Mouse (Mus musculus) common myeloid progenitor, adult 5-6 weeks (primary cell): ENCODE measurements at regions not wholly inside any gene's neighbourhood (a gene's known extent, or its start where the extent isn't known, plus 50 kb on each side); places are given as distances from the start of the nearest gene placed in this dataset.
"Not testable (repeated sequence)": the region's sequence is repeated elsewhere in the genome, so short reads cannot be mapped to it uniquely, and the experiment has no call there.

Experiments
- ATAC-seq: replicated peaks from 2 replicates; pipeline ENCODE4 v1.8.0; 2016; ENCODE audit warnings: low read depth, mild to moderate bottlenecking, moderate TSS enrichment, inconsistent platforms; ENCODE audit not compliant: poor library complexity, severe bottlenecking

DNA sequence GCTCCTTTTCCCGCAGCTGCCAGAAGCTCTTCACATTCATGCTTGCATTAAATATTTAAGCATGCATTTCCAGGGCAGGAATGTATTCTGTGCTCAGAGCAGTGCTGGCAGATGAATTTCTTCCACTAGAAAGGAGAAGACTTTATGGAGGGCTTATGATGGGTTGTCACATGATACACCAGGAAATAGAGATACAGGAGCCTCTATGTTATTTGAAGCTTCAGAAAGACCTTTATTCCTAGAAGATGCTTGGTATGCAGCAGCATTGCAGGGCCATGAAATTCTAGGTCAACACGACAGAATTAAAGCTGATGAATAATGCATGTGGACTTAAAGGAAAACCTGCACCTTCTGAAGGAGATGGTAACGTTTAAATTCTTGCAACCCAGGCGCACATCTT, 212.1 kb downstream of the Adgrg6 start:
- no peak for ATAC-seq

DNA sequence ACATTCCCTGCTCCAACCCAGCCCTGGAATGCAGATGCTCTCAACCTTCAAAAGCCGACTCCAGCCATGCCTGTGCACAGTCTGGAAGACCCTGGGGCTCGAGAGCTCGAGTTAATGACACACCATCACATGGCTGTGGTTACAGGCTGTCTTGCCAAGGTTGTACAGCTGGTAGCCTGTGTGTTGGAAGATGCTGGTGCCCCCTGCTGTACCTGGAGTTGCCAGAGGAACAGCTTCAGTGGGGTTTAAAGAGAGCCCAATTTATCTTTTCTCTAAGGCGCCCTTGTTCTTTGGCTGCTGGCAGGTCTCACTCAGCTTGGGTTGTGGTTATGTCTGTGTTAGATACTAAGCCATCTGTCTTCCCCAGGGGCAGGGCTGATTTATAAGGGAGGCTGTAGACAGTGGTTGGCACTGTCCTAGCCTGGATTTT, 212.8 kb downstream of the Adgrg6 start:
- 0 out of 2 replicates have a peak, but pooled peaks have one; percentile 32 for ATAC-seq

DNA sequence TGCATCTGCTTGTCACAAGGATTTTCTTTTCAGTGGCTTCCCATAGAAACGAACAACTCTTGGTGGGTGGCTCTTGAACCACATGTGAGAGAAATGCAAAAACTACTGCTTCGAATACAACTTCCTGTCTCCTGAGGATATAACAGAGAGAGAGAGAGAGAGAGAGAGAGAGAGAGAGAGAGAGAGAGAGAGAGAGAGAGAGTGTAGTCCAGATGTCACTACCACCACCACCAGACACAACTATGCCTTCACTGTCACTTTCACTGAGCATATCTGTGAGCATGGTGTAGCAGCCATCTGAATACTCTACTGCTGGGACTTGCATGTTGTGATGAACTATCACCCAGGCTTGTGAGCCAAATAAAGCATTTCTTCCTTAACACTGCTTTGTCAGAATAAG, 216.6 kb downstream of the Adgrg6 start:
- no peak for ATAC-seq

DNA sequence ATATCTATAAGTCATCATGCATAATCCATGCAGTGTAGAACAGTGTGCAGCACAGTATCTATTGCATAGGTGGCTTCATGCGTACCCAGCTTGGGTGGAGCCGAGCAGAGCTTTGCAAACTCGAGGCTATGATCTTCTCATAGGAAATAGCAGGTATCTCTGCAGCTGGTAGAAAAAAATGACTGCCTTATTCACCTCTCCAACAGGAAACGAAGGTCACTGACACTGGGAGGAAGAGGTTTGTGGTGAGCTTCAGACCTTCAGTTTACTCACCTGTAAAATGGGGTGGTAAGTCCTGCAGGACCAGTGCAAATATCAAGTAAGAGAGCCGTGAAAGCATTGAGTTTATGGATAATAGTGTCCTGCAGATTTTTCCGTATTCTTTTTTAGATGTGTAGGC, 219.2 kb downstream of the Adgrg6 start:
- no peak for ATAC-seq

DNA sequence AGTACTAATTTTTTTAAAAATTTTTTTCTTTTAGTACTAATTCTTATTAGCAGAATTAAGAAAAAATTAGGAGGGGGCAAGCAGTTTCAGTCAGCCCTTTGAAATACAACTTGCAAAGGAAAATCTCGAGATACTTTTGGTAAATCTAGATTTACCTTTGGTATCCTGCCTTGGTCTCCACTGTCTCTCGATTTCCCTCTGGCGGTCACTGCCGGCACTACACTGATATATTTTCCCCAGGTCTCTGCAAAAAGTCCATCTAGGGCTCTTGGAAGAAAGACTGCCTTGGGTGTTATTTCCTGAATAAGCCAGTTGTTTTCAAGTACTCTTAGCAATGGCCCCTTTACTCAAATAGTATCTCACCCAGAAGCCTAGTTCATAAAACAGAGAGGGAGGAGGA, 224.0 kb downstream of the Adgrg6 start:
- peak; percentile 80 for ATAC-seq

DNA sequence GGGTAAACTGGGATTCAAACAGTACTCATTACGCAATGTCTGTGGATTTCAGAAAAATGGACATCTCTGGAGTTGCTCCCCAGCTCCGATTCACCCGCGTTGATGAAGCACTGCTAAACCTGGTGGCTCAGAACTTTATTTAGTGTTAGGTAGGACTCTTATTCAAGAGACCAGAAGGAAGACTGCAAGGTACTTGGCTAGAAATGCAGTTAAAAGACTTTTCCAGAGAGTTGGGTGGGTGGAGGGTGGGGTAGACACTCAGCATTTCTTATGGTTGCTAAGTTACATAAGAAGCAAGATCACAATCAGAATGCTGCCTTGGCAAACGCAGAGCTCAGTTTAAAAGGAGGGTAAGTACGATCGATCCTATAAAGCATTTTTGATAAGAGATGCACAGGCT, 230.2 kb downstream of the Adgrg6 start:
- no peak for ATAC-seq

DNA sequence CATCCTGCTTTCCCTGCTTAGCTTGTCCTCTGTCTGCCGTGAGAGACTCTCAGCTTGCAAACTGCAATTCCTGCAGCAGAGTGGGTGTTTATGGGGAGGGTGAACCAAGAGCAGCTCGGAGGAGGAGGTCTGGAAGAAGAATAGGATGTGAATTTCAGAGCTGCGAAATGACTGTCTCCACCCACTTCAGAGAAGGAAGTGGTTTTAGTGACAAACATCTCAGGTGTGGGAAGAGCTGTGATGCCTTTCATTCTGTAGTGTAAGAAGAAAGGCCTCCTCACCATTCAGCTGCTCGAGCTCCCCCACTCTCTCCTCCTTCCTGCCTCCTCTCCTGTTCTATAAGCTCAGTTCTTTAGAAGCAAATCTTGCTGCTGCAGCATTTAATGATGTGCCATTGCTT, 230.9 kb downstream of the Adgrg6 start:
- ATAC-seq = no peak

DNA sequence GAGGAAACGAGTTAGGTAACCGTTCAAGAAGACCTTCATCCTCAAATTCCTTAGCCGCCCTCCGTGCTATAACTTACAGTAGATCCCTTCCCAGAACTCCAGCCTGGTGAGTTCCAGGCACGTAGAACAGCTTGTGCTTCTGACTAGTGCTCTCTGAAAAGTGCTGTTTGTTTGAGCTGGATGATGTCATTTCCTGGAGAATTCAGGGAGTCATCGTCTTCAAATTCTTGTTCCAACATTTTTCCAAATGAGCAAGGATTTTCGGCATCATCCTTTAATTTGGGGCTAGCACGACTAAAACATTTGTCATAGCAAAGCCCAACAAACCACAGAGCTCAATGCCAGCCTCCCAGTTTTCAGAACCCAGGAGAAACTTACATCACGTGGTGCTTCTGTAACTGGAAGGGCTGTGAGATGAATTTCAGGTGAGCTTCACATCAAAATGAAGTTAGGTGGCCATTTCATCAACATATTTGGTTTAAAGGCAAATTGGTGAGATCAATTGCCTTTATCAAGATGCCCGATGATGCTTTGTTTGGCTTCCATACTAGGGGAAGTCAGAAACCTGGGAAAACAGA, 231.4 kb downstream of the Adgrg6 start:
- no peak for ATAC-seq

DNA sequence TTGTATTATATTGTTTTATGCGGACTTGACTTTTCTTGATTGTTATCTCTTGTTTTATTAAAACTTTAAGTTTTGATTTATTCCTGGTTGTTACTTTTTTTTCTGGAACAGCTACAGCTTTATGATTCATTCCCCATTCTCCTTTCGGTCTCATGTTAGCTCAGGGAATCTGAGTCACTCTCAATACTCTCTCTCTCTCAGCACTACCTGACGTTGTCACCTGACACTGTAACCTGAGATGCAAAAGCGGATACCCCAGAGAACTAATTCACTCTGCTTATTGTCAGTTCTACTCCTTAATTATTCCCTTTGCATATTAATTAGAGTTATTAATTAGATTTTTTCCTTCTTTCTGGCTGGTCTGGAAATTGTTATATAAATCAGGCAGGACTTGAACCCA, 232.5 kb downstream of the Adgrg6 start:
- no peak for ATAC-seq

DNA sequence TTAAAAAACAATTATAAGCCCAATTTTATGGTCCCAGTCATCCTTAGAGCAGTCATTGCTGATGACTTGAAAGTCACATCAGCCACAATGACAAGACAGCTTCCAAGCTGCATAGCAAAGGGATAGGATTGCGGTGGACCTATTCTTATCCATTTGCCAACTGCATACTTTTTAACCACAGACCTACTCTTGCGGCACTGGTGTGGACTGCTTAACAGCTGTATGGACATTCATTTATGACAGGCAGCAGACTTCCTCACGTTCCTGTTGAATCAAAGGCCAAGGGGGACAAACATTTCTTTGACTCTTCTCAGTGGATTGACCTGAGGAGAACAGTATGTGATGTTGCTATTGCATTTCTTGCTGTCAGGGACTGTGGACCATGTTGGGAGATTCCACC, 233.5 kb downstream of the Adgrg6 start:
- no peak for ATAC-seq

DNA sequence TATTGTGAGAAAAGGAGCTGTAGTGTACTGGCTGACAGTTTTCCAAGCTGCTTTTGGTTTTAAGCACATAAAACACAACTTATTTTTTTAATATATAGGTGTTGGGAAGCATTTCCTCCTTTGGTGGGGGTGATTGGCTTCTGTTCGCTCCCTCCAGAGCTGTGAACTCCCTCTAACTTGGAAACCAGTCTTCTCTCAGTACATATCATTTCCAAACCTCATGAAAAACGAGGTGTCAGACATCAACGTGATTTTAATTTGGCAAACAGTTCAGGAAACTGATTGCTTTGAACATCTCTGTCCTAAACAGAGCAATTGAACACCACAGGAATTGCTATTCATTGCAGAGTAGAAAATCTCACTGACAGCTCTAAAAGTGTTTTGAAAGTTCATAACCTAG, 238.6 kb downstream of the Adgrg6 start:
- no peak for ATAC-seq

DNA sequence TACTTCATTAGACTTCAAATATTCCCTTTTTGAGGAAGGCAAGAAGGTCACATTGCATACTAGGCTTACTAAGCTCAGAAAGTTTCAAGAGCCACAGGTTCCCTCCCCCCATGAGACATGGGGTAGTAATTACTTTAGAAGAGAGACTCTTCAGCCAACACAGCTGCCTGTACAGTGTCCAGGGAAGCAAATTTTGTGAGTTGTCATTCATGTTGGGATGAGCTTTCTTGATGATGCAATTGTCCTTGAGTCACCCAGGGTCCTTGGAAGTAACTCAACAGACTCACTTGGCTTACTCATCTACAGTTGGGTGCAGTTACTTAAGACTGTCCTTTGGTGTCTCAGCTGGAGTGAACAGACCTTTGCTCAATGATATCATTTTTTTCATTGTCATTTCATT, 242.0 kb downstream of the Adgrg6 start:
- ATAC-seq = no peak

DNA sequence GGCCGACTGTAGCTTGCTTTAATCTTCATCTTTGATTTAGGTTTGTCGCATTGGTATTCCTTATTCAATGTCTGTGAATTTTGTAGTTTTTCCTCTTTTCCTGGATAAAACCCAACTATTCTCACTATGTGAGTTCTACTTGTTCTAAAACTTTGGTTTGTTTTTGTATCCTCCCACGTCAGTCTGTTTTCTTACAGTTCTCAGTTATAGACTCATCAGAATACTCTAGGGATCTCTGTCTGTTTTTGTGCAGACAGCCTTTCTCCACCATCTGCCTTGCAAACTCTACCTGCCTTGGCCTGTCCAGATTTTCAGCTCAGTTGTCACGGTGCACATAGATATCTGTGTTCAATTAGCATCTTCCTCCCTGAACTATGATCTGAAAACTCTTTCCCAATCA, 249.3 kb downstream of the Adgrg6 start:
- ATAC-seq = no peak

DNA sequence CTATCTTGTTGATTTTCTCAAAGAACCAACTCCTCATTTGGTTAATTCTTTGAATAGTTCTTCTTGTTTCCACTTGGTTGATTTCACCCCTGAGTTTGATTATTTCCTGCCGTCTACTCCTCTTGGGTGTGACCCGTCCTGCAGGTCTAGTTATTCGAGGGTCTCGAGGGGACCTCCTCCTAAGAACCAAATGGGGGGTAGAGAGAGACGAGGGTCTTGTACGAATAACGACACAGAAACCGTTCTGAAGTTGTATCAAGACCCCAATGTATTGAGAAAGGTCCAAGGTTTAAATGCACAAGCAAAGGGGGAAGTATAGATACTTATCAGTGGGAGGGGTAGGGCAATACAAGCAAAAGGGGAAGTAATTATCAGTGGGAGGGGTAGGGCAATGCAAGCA, 252.8 kb downstream of the Adgrg6 start:
- ATAC-seq = not testable (repeated sequence)

DNA sequence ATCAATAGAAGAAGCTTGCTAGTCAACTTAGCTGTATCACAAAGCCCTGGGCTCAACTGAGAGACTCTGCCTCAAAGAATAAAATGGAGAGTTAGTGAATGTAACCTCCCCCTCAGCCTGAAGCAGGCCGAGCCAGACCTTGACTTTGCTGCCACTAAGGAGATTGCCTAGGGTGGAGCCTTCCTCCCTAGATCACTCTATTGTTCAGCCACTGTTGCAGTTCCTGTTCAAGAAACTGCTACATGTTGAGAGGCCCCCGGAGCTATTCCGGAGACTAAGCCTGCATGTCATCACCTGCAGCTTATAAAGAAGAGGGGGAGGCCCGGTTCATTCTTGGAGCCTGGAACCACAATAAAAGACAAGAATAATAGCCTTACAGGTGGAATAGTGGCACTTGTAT, 257.9 kb downstream of the Adgrg6 start:
- no peak for ATAC-seq

DNA sequence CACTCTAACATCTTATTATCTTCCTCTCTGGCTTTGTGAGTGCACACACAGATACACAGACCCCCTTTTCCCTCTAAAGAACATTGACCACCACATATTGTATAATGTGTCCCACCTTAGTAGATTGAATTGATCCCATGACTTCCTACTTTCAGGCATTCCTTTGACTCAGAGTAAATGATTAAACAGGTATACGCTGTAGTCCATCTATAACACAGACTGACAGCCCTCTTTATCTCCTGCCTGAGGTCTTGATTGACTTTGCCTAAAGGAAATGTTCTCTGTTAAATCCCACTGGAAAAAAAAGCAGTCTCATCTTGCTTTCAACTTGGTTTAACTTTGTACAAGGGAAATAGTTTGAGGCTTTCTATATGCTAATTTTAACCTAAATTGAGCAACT, 268.8 kb downstream of the Adgrg6 start:
- ATAC-seq = no peak

DNA sequence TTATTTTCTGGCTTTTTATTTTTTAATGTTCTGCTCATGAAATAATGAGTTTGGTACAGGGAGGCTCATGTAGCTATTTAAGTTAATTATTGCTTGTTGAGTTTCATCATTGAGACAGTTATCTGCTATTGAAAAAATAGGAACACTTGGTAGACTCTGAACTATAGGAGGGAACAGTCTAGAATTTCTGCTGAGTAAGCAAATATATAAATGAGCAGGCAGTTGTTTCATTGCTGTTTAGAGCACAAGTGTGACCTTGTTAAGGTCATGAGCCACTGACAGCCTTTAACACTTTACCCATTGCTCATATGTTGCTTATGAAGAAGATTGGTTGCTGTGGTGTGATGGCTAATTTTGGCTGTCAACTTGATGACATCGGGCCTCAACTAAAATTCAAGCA, 270.0 kb downstream of the Adgrg6 start:
- no peak for ATAC-seq

DNA sequence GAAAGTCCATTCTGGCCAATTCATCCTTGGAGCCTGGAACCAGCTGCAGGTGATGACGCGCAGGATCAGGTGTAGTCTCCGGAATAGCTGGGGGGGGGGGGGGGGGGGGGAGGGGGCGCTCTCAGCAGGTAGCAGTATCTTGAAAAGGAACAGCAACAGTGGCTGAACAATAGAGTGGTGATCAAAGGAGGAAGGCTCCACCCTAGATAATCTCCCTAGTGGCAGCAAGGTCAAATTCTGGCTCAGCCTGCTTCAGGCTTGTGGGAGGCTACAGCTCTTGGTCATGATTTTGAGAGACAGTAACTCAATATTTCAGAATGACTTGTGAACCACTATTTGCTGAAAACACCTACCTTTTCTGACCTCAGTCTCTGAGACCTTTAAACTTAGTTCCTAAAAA, 275.5 kb downstream of the Adgrg6 start:
- ATAC-seq = no peak

DNA sequence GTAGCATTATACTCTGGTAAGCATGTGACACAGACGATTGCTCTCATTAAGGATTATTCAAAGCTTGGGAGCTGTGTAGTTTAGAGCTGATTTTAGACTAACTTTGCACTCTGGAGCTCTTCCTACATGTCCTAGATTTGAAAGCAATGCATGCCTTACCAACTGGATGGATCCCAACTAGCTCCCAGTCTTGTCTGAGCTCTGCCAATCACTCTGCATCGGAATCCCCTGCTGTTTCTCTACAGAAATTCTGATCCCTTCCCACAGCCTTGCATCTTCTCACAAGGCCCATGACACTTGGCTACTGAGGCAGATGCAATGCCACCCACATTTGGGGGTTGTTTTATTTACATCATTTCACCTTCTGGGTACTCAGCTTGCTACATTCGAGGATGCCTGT, 277.8 kb downstream of the Adgrg6 start:
- no peak for ATAC-seq

DNA sequence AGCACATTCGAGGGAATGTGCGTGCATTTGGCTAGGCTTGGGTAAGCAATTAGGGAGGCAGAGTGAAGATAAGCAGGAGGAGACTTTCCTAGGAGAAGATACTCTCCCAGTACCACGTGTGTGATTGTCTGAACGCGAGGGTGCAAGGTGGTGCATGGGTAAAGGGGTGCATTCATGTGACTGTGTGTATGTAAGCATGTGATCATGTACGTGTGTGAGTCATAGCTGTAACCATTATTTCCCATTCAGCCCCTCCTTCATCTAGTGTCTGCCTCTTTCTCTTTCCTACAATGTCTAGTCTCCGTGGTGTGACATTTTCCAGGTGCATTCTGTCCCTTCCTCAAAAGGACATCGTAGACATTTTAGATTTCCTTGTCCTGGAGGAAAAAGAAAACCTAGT, 273.8 kb downstream of the Hivep2 start:
- no peak for ATAC-seq

DNA sequence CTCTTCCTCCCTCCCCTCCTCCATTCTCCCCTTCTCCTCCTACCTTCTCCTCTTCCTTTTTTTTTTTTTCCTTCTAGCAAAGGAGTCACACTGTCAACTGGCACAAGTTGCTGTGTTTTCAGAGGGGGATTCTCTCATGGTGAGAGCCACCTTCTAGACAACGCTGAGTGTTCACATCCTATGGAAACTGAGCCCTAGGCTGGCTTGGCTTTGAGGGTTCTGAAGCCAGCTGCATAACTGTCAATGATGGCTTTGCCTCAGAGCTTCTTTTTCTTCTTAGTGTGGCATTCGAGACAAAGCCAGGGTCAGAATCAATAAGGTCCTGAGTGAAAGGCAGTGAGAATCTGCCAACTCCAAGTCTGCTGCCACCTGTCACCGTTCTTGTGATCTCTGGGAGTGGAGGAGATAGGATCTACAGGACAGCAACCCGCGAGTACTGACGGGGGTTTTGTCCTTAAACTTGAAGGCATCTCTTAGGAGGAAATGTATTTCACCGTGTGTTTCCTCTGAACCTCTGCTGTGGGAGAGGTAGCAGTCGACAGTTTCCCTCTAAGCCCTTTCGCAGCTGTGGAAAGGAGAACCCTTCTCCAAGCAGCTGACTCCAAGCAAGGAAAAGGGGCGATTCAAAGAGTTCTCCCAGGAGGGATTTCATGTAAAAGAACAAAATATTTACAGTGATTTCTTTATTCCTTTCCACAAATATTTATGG, 269.2 kb downstream of the Hivep2 start:
- ATAC-seq = peak; percentile 68

DNA sequence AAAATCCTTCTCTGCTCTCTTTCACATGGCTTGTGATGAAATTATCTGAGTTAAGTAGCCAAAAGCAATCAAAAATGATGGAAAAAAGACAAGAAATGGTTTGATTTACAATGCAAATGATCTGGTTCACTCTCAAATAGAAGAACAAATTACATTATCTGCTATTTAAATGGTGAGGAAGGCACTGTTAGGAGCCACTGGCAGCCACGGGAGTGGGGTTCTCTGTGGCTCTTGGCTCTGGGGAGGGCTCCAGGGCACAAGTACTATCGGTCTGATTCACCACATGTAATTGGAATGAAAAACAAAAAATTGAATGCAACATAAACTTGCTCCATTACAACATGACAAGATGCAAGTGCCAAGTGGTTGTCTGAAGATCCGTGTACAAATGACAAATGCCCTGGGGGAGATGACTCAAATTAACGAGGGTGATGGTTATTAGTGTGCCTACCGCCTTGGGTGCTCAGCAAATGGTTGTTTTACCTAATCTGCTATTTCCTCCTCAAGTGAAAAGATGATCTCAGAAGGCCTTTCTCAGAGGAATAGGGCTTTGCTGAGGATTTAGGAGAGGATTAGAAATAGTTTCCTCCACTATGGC, 268.2 kb downstream of the Hivep2 start:
- no peak for ATAC-seq
